Mouse (Mus musculus): ENCODE measurements around the gene Usp5. TPM values are rescaled to one million over a fixed set of nuclear protein-coding genes. Genes with fewer than 3 reads are reported as not detected.
"Not testable (repeated sequence)": the region's sequence is repeated elsewhere in the genome, so short reads cannot be mapped to it uniquely, and the experiment has no call there.

Usp5 gene
- polyA plus RNA-seq, 1 experiment from 2014 or later: 115 TPM

- peaks cover 12% of the 10 kb centered on the region for H3K36me3 ChIP-seq (ENCODE audit: control insufficient read depth, insufficient read depth, low read length)
- no peaks in the 10 kb centered on the region for H3K9me3 ChIP-seq (ENCODE audit: control insufficient read depth, low read length)
- no peak for ATAC-seq (replicated peaks; ENCODE audit: low FRiP score)
- peak overlapping the region; percentile 81; the same call in 1 of the 2 replicates for H3K4me2 ChIP-seq
- no peak overlapping the region for H3K4me3 ChIP-seq (ENCODE audit: low read depth, low read length)
- no peak for DNase-seq (ENCODE audit: low spot score)
- no peak overlapping the region for H3K9ac ChIP-seq (ENCODE audit: low read depth, low read length)
- 89% methylated on average over 8 of the region's 8 CpGs for WGBS
- H3K27me3 ChIP-seq (replicated peaks; ENCODE audit: control insufficient read depth, insufficient read depth, low read length): no peaks in the 10 kb centered on the region
- H3K4me1 ChIP-seq (replicated peaks; ENCODE audit: control insufficient read depth, insufficient read depth, low read length): peaks cover 5% of the 10 kb centered on the region
- no peak overlapping the region for H3K27ac ChIP-seq (ENCODE audit: low read depth, low read length)
These were observed 2.4 kb upstream of the Usp5 start for GRCm38 (mm10) chr6:124831649-124832048.

GRCm38 (mm10) chr6:124831199-124831598 lies 1.9 kb upstream of the Usp5 start:
- 97% methylated on average over 4 of the region's 4 CpGs for WGBS
- Histone ChIP-seq H3K36me3 (ENCODE audit: control insufficient read depth, insufficient read depth, low read length) (peaks cover 13% of the 10 kb centered on the region), H3K4me2 (peak overlapping the region; percentile 81), H3K9ac (ENCODE audit: low read depth, low read length) (peak overlapping the region; percentile 26; the same call in 1 of the 2 replicates), H3K4me3 (ENCODE audit: low read depth, low read length) (peak overlapping the region; percentile 90)
- H3K27me3 ChIP-seq (replicated peaks; ENCODE audit: control insufficient read depth, insufficient read depth, low read length); ATAC-seq (replicated peaks; ENCODE audit: low FRiP score); H3K27ac ChIP-seq (ENCODE audit: low read depth, low read length); DNase-seq (ENCODE audit: low spot score); H3K4me1 ChIP-seq (replicated peaks; ENCODE audit: control insufficient read depth, insufficient read depth, low read length); H3K9me3 ChIP-seq (ENCODE audit: control insufficient read depth, low read length): not testable (repeated sequence)

- Histone ChIP-seq H3K9me3 (ENCODE audit: control insufficient read depth, low read length) (no peaks in the 10 kb centered on the region), H3K27me3 (replicated peaks; ENCODE audit: control insufficient read depth, insufficient read depth, low read length) (no peaks in the 10 kb centered on the region), H3K4me1 (replicated peaks; ENCODE audit: control insufficient read depth, insufficient read depth, low read length) (peaks cover 5% of the 10 kb centered on the region; the same call in 1 of the 2 replicates), H3K36me3 (ENCODE audit: control insufficient read depth, insufficient read depth, low read length) (peaks cover 22% of the 10 kb centered on the region), H3K4me2 (peak overlapping the region; percentile 89), H3K9ac (ENCODE audit: low read depth, low read length) (peak overlapping the region; percentile 95), H3K4me3 (ENCODE audit: low read depth, low read length) (peak overlapping the region; percentile 90), H3K27ac (ENCODE audit: low read depth, low read length) (peak overlapping the region; percentile 75)
- WGBS: under 1% methylated on average over 38 of the region's 38 CpGs
- ATAC-seq (replicated peaks; ENCODE audit: low FRiP score): peak; percentile 84
- peak; percentile 87 for DNase-seq (ENCODE audit: low spot score)
These were observed 766 bp upstream of the Usp5 start for GRCm38 (mm10) chr6:124829799-124830700.

- peak; percentile 54 for DNase-seq (ENCODE audit: low spot score)
- Histone ChIP-seq H3K27me3 (replicated peaks; ENCODE audit: control insufficient read depth, insufficient read depth, low read length) (no peaks in the 10 kb centered on the region), H3K9me3 (ENCODE audit: control insufficient read depth, low read length) (no peaks in the 10 kb centered on the region), H3K9ac (ENCODE audit: low read depth, low read length) (peak overlapping the region; percentile 70), H3K4me2 (peak overlapping the region; percentile 89), H3K4me1 (replicated peaks; ENCODE audit: control insufficient read depth, insufficient read depth, low read length) (peaks cover 5% of the 10 kb centered on the region; the same call in 1 of the 2 replicates), H3K36me3 (ENCODE audit: control insufficient read depth, insufficient read depth, low read length) (peaks cover 37% of the 10 kb centered on the region), H3K27ac (ENCODE audit: low read depth, low read length) (peak overlapping the region; percentile 39; the same call in 1 of the 2 replicates), H3K4me3 (ENCODE audit: low read depth, low read length) (peak overlapping the region; percentile 90)
- WGBS: 20% methylated on average over 10 of the region's 10 CpGs
- no peak for ATAC-seq (replicated peaks; ENCODE audit: low FRiP score)
These were observed 1.1 kb downstream of the Usp5 start for GRCm38 (mm10) chr6:124828101-124828592.

GRCm38 (mm10) chr6:124822049-124822448 lies 7.2 kb downstream of the Usp5 start:
- no peak overlapping the region for H3K27ac ChIP-seq (ENCODE audit: low read depth, low read length)
- H3K9ac ChIP-seq (ENCODE audit: low read depth, low read length): no peak overlapping the region
- H3K4me1 ChIP-seq (replicated peaks; ENCODE audit: control insufficient read depth, insufficient read depth, low read length): no peaks in the 10 kb centered on the region
- H3K4me3 ChIP-seq (ENCODE audit: low read depth, low read length): no peak overlapping the region
- no peaks in the 10 kb centered on the region for H3K27me3 ChIP-seq (replicated peaks; ENCODE audit: control insufficient read depth, insufficient read depth, low read length)
- DNase-seq (ENCODE audit: low spot score): no peak
- H3K4me2 ChIP-seq: no peak overlapping the region
- WGBS: 95% methylated on average over 4 of the region's 4 CpGs
- H3K9me3 ChIP-seq (ENCODE audit: control insufficient read depth, low read length): no peaks in the 10 kb centered on the region
- peaks cover 80% of the 10 kb centered on the region for H3K36me3 ChIP-seq (ENCODE audit: control insufficient read depth, insufficient read depth, low read length)
- no peak for ATAC-seq (replicated peaks; ENCODE audit: low FRiP score)

- ATAC-seq (replicated peaks; ENCODE audit: low FRiP score): no peak
- H3K4me1 ChIP-seq (replicated peaks; ENCODE audit: control insufficient read depth, insufficient read depth, low read length): no peaks in the 10 kb centered on the region
- no peak overlapping the region for H3K4me3 ChIP-seq (ENCODE audit: low read depth, low read length)
- 88% methylated on average over 5 of the region's 5 CpGs for WGBS
- H3K4me2 ChIP-seq: no peak overlapping the region
- H3K9me3 ChIP-seq (ENCODE audit: control insufficient read depth, low read length): no peaks in the 10 kb centered on the region
- H3K9ac ChIP-seq (ENCODE audit: low read depth, low read length): no peak overlapping the region
- no peak overlapping the region for H3K27ac ChIP-seq (ENCODE audit: low read depth, low read length)
- DNase-seq (ENCODE audit: low spot score): no peak
- H3K27me3 ChIP-seq (replicated peaks; ENCODE audit: control insufficient read depth, insufficient read depth, low read length): no peaks in the 10 kb centered on the region
- H3K36me3 ChIP-seq (ENCODE audit: control insufficient read depth, insufficient read depth, low read length): peaks cover 80% of the 10 kb centered on the region
These were observed 8.4 kb downstream of the Usp5 start for GRCm38 (mm10) chr6:124820891-124821290.

- DNase-seq (ENCODE audit: low spot score) (no peak), ATAC-seq (replicated peaks; ENCODE audit: low FRiP score) (no peak)
- Histone ChIP-seq H3K9ac (ENCODE audit: low read depth, low read length) (no peak overlapping the region), H3K27ac (ENCODE audit: low read depth, low read length) (no peak overlapping the region), H3K9me3 (ENCODE audit: control insufficient read depth, low read length) (no peaks in the 10 kb centered on the region), H3K4me1 (replicated peaks; ENCODE audit: control insufficient read depth, insufficient read depth, low read length) (peaks cover 11% of the 10 kb centered on the region), H3K36me3 (ENCODE audit: control insufficient read depth, insufficient read depth, low read length) (peaks cover 58% of the 10 kb centered on the region), H3K4me2 (no peak overlapping the region), H3K4me3 (ENCODE audit: low read depth, low read length) (no peak overlapping the region), H3K27me3 (replicated peaks; ENCODE audit: control insufficient read depth, insufficient read depth, low read length) (no peaks in the 10 kb centered on the region)
- WGBS: 75% methylated on average over 8 of the region's 8 CpGs
These were observed 11.3 kb downstream of the Usp5 start for GRCm38 (mm10) chr6:124817971-124818370.

GRCm38 (mm10) chr6:124817563-124817962 lies 11.7 kb downstream of the Usp5 start:
- peaks cover 56% of the 10 kb centered on the region for H3K36me3 ChIP-seq (ENCODE audit: control insufficient read depth, insufficient read depth, low read length)
- no peak overlapping the region for H3K27ac ChIP-seq (ENCODE audit: low read depth, low read length)
- 97% methylated on average over 8 of the region's 8 CpGs for WGBS
- DNase-seq (ENCODE audit: low spot score): no peak
- no peak overlapping the region for H3K4me3 ChIP-seq (ENCODE audit: low read depth, low read length)
- H3K27me3 ChIP-seq (replicated peaks; ENCODE audit: control insufficient read depth, insufficient read depth, low read length): no peaks in the 10 kb centered on the region
- no peak overlapping the region for H3K4me2 ChIP-seq
- no peak overlapping the region for H3K9ac ChIP-seq (ENCODE audit: low read depth, low read length)
- H3K9me3 ChIP-seq (ENCODE audit: control insufficient read depth, low read length): no peaks in the 10 kb centered on the region
- H3K4me1 ChIP-seq (replicated peaks; ENCODE audit: control insufficient read depth, insufficient read depth, low read length): peaks cover 12% of the 10 kb centered on the region
- ATAC-seq (replicated peaks; ENCODE audit: low FRiP score): no peak
